Mouse (Mus musculus) cerebellum, postnatal 14 days (tissue): ENCODE data around the gene Spred1.
A peak's percentile ranks its signal among the peaks of the same experiment; 100 is the strongest.
"Not testable (repeated sequence)": the region's sequence is repeated elsewhere in the genome, so short reads cannot be mapped to it uniquely, and the experiment has no call there.

Experiments
- DNase-seq, 2 experiments: peaks; one replicate each; pipeline ENCODE4 v3.0.0; 2021; ENCODE audit warnings: mixed read lengths in 2 of 2

Spred1 gene

GRCm38 (mm10) chr2:117120246-117121211 is 645 bp upstream of the Spred1 start:
- peak; percentile 93 to 94 for DNase-seq

GRCm38 (mm10) chr2:117121984-117122605 is 921 bp downstream of the Spred1 start:
- no peak for DNase-seq

GRCm38 (mm10) chr2:117122701-117123337 is 1.6 kb downstream of the Spred1 start:
- peak; percentile 80 to 83 for DNase-seq

GRCm38 (mm10) chr2:117123701-117124100 is 2.5 kb downstream of the Spred1 start:
- no peak for DNase-seq

GRCm38 (mm10) chr2:117124839-117125238 is 3.7 kb downstream of the Spred1 start:
- DNase-seq, result no peak

GRCm38 (mm10) chr2:117129156-117129555 is 8.0 kb downstream of the Spred1 start:
- no peak for DNase-seq

- DNase-seq, result not testable (repeated sequence)
Observed at GRCm38 (mm10) chr2:117131041-117131440, 9.9 kb downstream of the Spred1 start.

GRCm38 (mm10) chr2:117131910-117132309 is 10.7 kb downstream of the Spred1 start:
- DNase-seq, result no peak

- no peak for DNase-seq
Observed at GRCm38 (mm10) chr2:117133541-117133940, 12.4 kb downstream of the Spred1 start.

- no peak for DNase-seq
Observed at GRCm38 (mm10) chr2:117137751-117138150, 16.6 kb downstream of the Spred1 start.

- no peak for DNase-seq
Observed at GRCm38 (mm10) chr2:117138932-117139331, 17.8 kb downstream of the Spred1 start.

- no peak for DNase-seq
Observed at GRCm38 (mm10) chr2:117139977-117140376, 18.8 kb downstream of the Spred1 start.

- DNase-seq, result no peak
Observed at GRCm38 (mm10) chr2:117143106-117143505, 21.9 kb downstream of the Spred1 start.

GRCm38 (mm10) chr2:117146026-117146425 is 24.9 kb downstream of the Spred1 start:
- no peak for DNase-seq

- no peak for DNase-seq
Observed at GRCm38 (mm10) chr2:117146617-117147016, 25.4 kb downstream of the Spred1 start.

GRCm38 (mm10) chr2:117152161-117152560 is 31.0 kb downstream of the Spred1 start:
- DNase-seq, result no peak

GRCm38 (mm10) chr2:117168379-117168778 is 47.2 kb downstream of the Spred1 start:
- no peak for DNase-seq

- DNase-seq, result no peak
Observed at GRCm38 (mm10) chr2:117169037-117169436, 47.9 kb downstream of the Spred1 start.

- no peak for DNase-seq
Observed at GRCm38 (mm10) chr2:117172981-117173380, 51.8 kb downstream of the Spred1 start.

- DNase-seq, result no peak
Observed at GRCm38 (mm10) chr2:117176066-117176465, 54.9 kb downstream of the Spred1 start.

GRCm38 (mm10) chr2:117176937-117177336 is 55.8 kb downstream of the Spred1 start:
- DNase-seq, result peak in 1 of 2 experiments; percentile 15

- peak; percentile 92 for DNase-seq
Observed at GRCm38 (mm10) chr2:117180250-117180885, 59.2 kb downstream of the Spred1 start.

GRCm38 (mm10) chr2:117185587-117185986 is 64.4 kb downstream of the Spred1 start:
- no peak for DNase-seq
